In the genomic region with DNA sequence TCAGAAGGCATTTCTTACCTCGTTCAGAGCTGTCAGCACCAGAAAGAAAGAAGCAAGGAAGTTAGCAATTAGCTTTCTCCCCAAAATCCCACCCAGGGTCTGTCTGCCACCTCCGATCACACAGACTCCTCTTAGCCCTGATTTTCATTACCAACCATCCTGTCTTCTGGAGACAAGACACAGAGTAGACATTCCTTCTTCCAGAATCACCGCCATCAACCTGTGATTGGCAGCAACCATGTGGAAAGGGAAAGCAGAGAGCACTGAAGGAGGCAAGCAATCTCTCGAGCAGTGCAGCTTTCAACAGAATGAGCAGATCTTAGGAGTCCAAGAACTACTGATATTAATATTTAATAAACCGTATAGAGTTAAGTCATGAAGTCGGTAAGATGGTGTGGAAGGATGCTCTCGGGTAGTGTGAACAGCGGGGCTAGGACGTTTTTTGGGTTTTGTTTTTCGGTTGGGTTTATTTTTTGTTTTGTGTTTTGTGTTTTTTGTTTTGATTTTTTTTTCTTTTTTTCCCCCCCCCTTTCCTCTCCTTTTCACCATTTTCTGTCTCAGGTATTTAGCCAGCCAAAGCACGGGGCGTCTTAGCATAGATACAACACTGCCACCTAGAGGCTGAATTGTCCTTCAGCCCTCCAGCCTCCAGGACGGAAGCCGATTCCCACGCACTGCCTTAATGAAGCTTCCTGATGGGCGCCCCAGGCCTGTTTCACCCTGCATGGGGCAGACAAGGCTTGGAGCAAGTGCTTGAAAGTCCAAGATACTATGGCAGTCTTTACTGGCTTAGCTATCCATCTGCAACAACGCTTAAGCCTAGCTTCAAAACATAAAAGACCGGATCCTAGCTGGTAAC, we compare ENCODE assay signal across 8 mouse cellular contexts.
DNase-seq lines count a peak whose midpoint lies in the region; ATAC-seq and TF ChIP-seq lines count a peak whose summit lies in the region.

No protein-coding gene starts in this region.

- no peaks in the 10 kb centered on the region for H3K36me3 ChIP-seq in forebrain, embryonic 16.5 days (ENCODE audit: control insufficient read depth, insufficient read depth)
- H3K36me3 ChIP-seq in hindbrain, embryonic 11.5 days (ENCODE audit: control insufficient read depth, insufficient read depth, low read length), result no peaks in the 10 kb centered on the region
- H3K36me3 ChIP-seq in lung, embryonic 16.5 days (ENCODE audit: control insufficient read depth, insufficient read depth, low read length), result no peaks in the 10 kb centered on the region

- peak overlapping the region; percentile 48 for H3K4me2 ChIP-seq in forebrain, embryonic 16.5 days (ENCODE audit: low read length)
- no peak overlapping the region; the same call in 1 of the 2 replicates for H3K4me2 ChIP-seq in hindbrain, embryonic 11.5 days (replicated peaks; ENCODE audit: low read depth, low read length)
- H3K4me2 ChIP-seq in lung, embryonic 16.5 days (ENCODE audit: low read depth, low read length), result no peak overlapping the region

- CTCF ChIA-PET in Patski (lab: Charles Lee), result interaction anchor here (0.9 to 2.4 kb wide), 3 partner anchors 10 to 24 kb away, joined by 3 to 8 read pairs (median 4); no protein-coding TSS in a partner anchor

- peak overlapping the region; percentile 20; the same call in 1 of the 2 replicates for H3K4me3 ChIP-seq in forebrain, embryonic 16.5 days (replicated peaks; ENCODE audit: low read length)
- no peak overlapping the region for H3K4me3 ChIP-seq in hindbrain, embryonic 11.5 days (ENCODE audit: low read depth, low read length)
- no peak overlapping the region for H3K4me3 ChIP-seq in lung, embryonic 16.5 days (ENCODE audit: low read length)

- peak overlapping the region; percentile 82 for H3K27ac ChIP-seq in forebrain, embryonic 16.5 days (ENCODE audit: low read length)
- no peak overlapping the region for H3K27ac ChIP-seq in hindbrain, embryonic 11.5 days (ENCODE audit: low read depth, low read length)
- no peak overlapping the region for H3K27ac ChIP-seq in lung, embryonic 16.5 days (ENCODE audit: low read length)

- 0 out of 2 replicates have a peak overlapping the region, but pooled peaks have one; percentile 31 for H3K9ac ChIP-seq in forebrain, embryonic 16.5 days (replicated peaks; ENCODE audit: low read depth, low read length)
- 0 out of 2 replicates have a peak overlapping the region, but pooled peaks have one; percentile 31 for H3K9ac ChIP-seq in hindbrain, embryonic 11.5 days (ENCODE audit: low read depth, low read length)
- no peak overlapping the region for H3K9ac ChIP-seq in lung, embryonic 16.5 days (ENCODE audit: low read length)

- peak; percentile 74 for ATAC-seq in Patski
- ATAC-seq in forebrain, embryonic 16.5 days, result peak; percentile 94
- ATAC-seq in hindbrain, embryonic 11.5 days (ENCODE audit: low FRiP score), result peak; percentile 93
- ATAC-seq in lung, embryonic 16.5 days (ENCODE audit: low read depth), result peak; percentile 43; the same call in 1 of the 2 replicates

- peak; percentile 79 for TF ChIP-seq CTCF in Patski (IDR thresholded peaks at IDR 0.05)

- in situ Hi-C loops in Patski (cut with MboI; ENCODE audit: low pct_unique_long_range_greater_than_20kb), result no loop called here

- WGBS in forebrain, embryonic 16.5 days, result 24% methylated on average over 18 of the region's 18 CpGs
- 39% methylated on average over 18 of the region's 18 CpGs for WGBS in hindbrain, embryonic 11.5 days
- WGBS in lung, embryonic 16.5 days, result 38% methylated on average over 18 of the region's 18 CpGs

- H3K4me1 ChIP-seq in forebrain, embryonic 16.5 days (replicated peaks; ENCODE audit: control insufficient read depth, insufficient read depth, low read length), result peaks cover 16% of the 10 kb centered on the region
- H3K4me1 ChIP-seq in hindbrain, embryonic 11.5 days (replicated peaks; ENCODE audit: control insufficient read depth, insufficient read depth, low read length), result no peaks in the 10 kb centered on the region
- no peaks in the 10 kb centered on the region for H3K4me1 ChIP-seq in lung, embryonic 16.5 days (replicated peaks; ENCODE audit: control insufficient read depth, insufficient read depth, low read length)

- H3K27me3 ChIP-seq in Patski, result peaks cover 10% of the 10 kb centered on the region
- H3K27me3 ChIP-seq in forebrain, embryonic 16.5 days (replicated peaks; ENCODE audit: control insufficient read depth, insufficient read depth, low read length), result 0 out of 2 replicates have a peak, but pooled peaks cover 3% of the 10 kb centered on the region
- H3K27me3 ChIP-seq in hindbrain, embryonic 11.5 days (ENCODE audit: control insufficient read depth, insufficient read depth, low read length), result no peaks in the 10 kb centered on the region
- no peaks in the 10 kb centered on the region for H3K27me3 ChIP-seq in lung, embryonic 16.5 days (ENCODE audit: control insufficient read depth, insufficient read depth, low read depth, low read length)

- POLR2A ChIA-PET in Patski (lab: Charles Lee), result no interaction called here

- H3K9me3 ChIP-seq in forebrain, embryonic 16.5 days (ENCODE audit: control insufficient read depth, low read length), result no peaks in the 10 kb centered on the region
- no peaks in the 10 kb centered on the region for H3K9me3 ChIP-seq in hindbrain, embryonic 11.5 days (ENCODE audit: control insufficient read depth, low read length)
- H3K9me3 ChIP-seq in lung, embryonic 16.5 days (ENCODE audit: control insufficient read depth, low read length), result no peaks in the 10 kb centered on the region

- no peak for DNase-seq in Patski (ENCODE audit: low read depth, low spot score)
- DNase-seq in cerebellum, adult 11-12 months, result peak; percentile 50
- DNase-seq in hindbrain, embryonic 11.5 days (ENCODE audit: low spot score), result peak; percentile 91
- peak; percentile 58 to 79 for DNase-seq in layer of hippocampus, adult 8-10 months (ENCODE audit: low spot score in 2 of 2)
- DNase-seq in retina, postnatal 7 days (ENCODE audit: low read depth, low spot score), result peak; percentile 54
- no peak for DNase-seq in spleen, adult 12 weeks (ENCODE audit: low spot score)

Comparison
In these comparisons a context has a peak if more than half of its experiments do, and no peak if none do; other contexts are left out.
1. ATAC-seq: peak in every context shown above with its lines; median percentile 94 in forebrain, embryonic 16.5 days; 93 in hindbrain, embryonic 11.5 days; 74 in Patski; 43 in lung, embryonic 16.5 days.
2. DNase-seq: peak in cerebellum, adult 11-12 months (single experiment), hindbrain, embryonic 11.5 days (single experiment), layer of hippocampus, adult 8-10 months (2 of 2) and retina, postnatal 7 days (single experiment); none in Patski (single experiment) and spleen, adult 12 weeks (single experiment).